Mouse (Mus musculus): Measurements from ENCODE around the gene Kif5c.

- TF ChIP-seq CTCF (IDR thresholded peaks at IDR 0.05; ENCODE audit: control insufficient read depth, insufficient read depth, insufficient read length) (no peak), MAX (IDR thresholded peaks at IDR 0.05) (no peak), USF1 (IDR thresholded peaks at IDR 0.05; ENCODE audit: low read depth) (no peak), MYOG (IDR thresholded peaks at IDR 0.05; ENCODE audit: control insufficient read depth, extremely low read depth, insufficient read length) (no peak)
Measured at GRCm38 (mm10) chr2:49727686-49728085, 108.6 kb downstream of the Kif5c start.

All from C2C12 (cell line).